Mouse (Mus musculus) liver, embryonic 14.5 days (tissue): ENCODE data around the gene Ugt1a2.

Source experiments
- CTCF ChIP-seq: IDR thresholded peaks from 2 replicates; pipeline ENCODE4 v1.5.1; 2016; ENCODE audit warnings: antibody characterized with exemption, low read depth, control low read depth
- EP300 ChIP-seq: IDR thresholded peaks from 2 replicates; pipeline ENCODE4 v1.6.1; 2016; ENCODE audit warnings: antibody characterized with exemption, low read depth

DNA sequence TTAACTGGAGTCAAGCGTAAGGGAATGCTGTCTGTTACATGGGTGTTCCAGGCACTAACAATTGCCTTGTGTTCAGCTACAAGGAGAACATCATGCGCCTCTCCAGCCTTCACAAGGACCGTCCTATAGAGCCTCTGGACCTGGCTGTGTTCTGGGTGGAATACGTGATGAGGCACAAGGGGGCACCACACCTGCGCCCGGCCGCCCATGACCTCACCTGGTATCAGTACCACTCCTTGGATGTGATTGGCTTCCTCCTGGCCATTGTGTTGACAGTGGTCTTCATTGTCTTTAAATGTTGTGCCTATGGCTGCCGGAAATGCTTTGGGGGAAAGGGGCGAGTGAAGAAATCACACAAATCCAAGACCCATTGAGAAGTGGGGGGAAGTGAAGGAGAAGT, 17.6 kb downstream of the Ugt1a2 start:
- TF ChIP-seq EP300 (no peak), CTCF (no peak)
